ENCODE assay signal across 21 mouse cellular contexts in the genomic region with DNA sequence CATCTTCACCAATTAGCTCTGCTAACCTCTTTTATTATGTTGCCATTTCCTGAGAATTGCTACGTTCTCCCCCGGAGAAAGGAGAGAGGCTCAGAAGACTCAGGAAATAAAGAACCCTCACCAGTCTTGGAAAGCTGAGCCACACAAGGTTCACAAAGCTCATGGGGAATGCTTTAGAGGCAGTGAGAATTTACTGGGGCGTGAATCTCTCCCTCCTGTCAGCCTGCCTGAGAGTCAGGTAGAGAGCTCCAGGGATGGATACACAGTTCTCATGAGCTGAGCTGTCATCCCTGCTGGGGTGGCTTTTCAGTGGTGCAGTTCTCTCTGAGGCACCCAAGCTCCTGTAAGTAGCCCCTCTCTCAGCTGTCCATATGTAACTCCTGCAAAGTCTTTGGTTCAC.
DNase-seq lines count a peak whose midpoint lies in the region; ATAC-seq and TF ChIP-seq lines count a peak whose summit lies in the region.
"Had no signal": no experiment of that assay in that cellular context is flagged by ENCODE, and none has a peak within 500 bp of the region (broad histone marks: within the 10 kb centered on the region; RNA-seq: fewer than 3 reads in every experiment).

No protein-coding gene starts in this region.

- H3K9ac ChIP-seq in kidney, embryonic 15.5 days = no peak overlapping the region
- no peak overlapping the region for H3K9ac ChIP-seq in embryonic facial prominence, embryonic 14.5 days (ENCODE audit: low read depth, low read length)
- H3K9ac ChIP-seq: embryonic facial prominence, embryonic 15.5 days; forebrain, embryonic 12.5 days; hindbrain, embryonic 12.5 days; intestine, embryonic 15.5 days; lung, embryonic 14.5 days; midbrain, embryonic 12.5 days had no signal

- no peak for TF ChIP-seq CTCF in cerebellum, adult 2 months (IDR thresholded peaks at IDR 0.05; ENCODE audit: borderline replicate concordance, insufficient read depth, low read depth, low read length)

- peak; percentile 62; the same call in 1 of the 2 replicates for ATAC-seq in kidney, embryonic 15.5 days (replicated peaks; ENCODE audit: low FRiP score)
- peak; percentile 80; the same call in 1 of the 2 replicates for ATAC-seq in embryonic facial prominence, embryonic 14.5 days (ENCODE audit: low read depth)
- ATAC-seq: intestine, embryonic 15.5 days had no signal

- no peak overlapping the region for H3K4me2 ChIP-seq in kidney, embryonic 15.5 days
- H3K4me2 ChIP-seq in embryonic facial prominence, embryonic 14.5 days (ENCODE audit: low read depth, low read length) = no peak overlapping the region
- H3K4me2 ChIP-seq: embryonic facial prominence, embryonic 15.5 days; forebrain, embryonic 12.5 days; hindbrain, embryonic 12.5 days; intestine, embryonic 15.5 days; liver, embryonic 11.5 days; lung, embryonic 14.5 days; midbrain, embryonic 12.5 days had no signal

- no peak overlapping the region for H3K4me3 ChIP-seq in kidney, embryonic 15.5 days (replicated peaks)
- H3K4me3 ChIP-seq in cerebellum, adult 2 months (replicated peaks; ENCODE audit: insufficient read depth, low read depth, low read length) = no peak overlapping the region
- H3K4me3 ChIP-seq in embryonic facial prominence, embryonic 14.5 days (ENCODE audit: low read depth, low read length) = no peak overlapping the region
- H3K4me3 ChIP-seq: embryonic facial prominence, embryonic 15.5 days; forebrain, embryonic 12.5 days; hindbrain, embryonic 12.5 days; intestine, embryonic 15.5 days; limb, embryonic 10.5 days; midbrain, embryonic 12.5 days had no signal

- DNase-seq in kidney, postnatal 4 days = no peak
- DNase-seq in brain, adult 2 months (ENCODE audit: low read depth, low spot score) = peak; percentile 60
- DNase-seq in cerebellum, adult 2 months = peak; percentile 31 to 38
- peak; percentile 27 for DNase-seq in embryonic facial prominence, embryonic 14.5 days (ENCODE audit: low spot score)
- no peak for DNase-seq in left cerebral cortex, postnatal 14 days (ENCODE audit: low spot score in 2 of 2)
- no peak for DNase-seq in c-Kit-positive CD71-positive TER-119-positive erythroid progenitor cells, embryonic 14.5 days (ENCODE audit: low spot score)
- DNase-seq: adrenal gland, adult 2 months; gastrocnemius, postnatal 25 days; lung, embryonic 14.5 days; lung, postnatal 4 days; right cerebral cortex, postnatal 14 days had no signal

- no peak for TF ChIP-seq POLR2A in cerebellum, adult 2 months (IDR thresholded peaks at IDR 0.05; ENCODE audit: borderline replicate concordance, insufficient read depth, low read length)

- H3K9me3 ChIP-seq in kidney, embryonic 15.5 days (replicated peaks) = no peaks in the 10 kb centered on the region
- H3K9me3 ChIP-seq in embryonic facial prominence, embryonic 14.5 days (ENCODE audit: control insufficient read depth, low read length) = no peaks in the 10 kb centered on the region
- H3K9me3 ChIP-seq: embryonic facial prominence, embryonic 15.5 days; forebrain, embryonic 12.5 days; hindbrain, embryonic 12.5 days; intestine, embryonic 15.5 days; limb, embryonic 10.5 days; midbrain, embryonic 12.5 days had no signal

- intact Hi-C loops in left cerebral cortex, postnatal 14 days (cut with DNase I) = no loop called here

- no peaks in the 10 kb centered on the region for H3K27me3 ChIP-seq in kidney, embryonic 15.5 days
- H3K27me3 ChIP-seq in cerebellum, adult 2 months (ENCODE audit: control insufficient read depth, insufficient read depth, low read length) = no peaks in the 10 kb centered on the region
- no peaks in the 10 kb centered on the region for H3K27me3 ChIP-seq in embryonic facial prominence, embryonic 14.5 days (replicated peaks; ENCODE audit: control insufficient read depth, insufficient read depth, low read length)
- H3K27me3 ChIP-seq: embryonic facial prominence, embryonic 15.5 days; forebrain, embryonic 12.5 days; hindbrain, embryonic 12.5 days; intestine, embryonic 15.5 days; midbrain, embryonic 12.5 days had no signal

- no peak overlapping the region for H3K27ac ChIP-seq in kidney, embryonic 15.5 days
- 0 out of 2 replicates have a peak overlapping the region, but pooled peaks have one; percentile 59 for H3K27ac ChIP-seq in cerebellum, adult 2 months (ENCODE audit: insufficient read depth, low read length)
- H3K27ac ChIP-seq in embryonic facial prominence, embryonic 14.5 days (replicated peaks; ENCODE audit: low read depth, low read length) = no peak overlapping the region
- H3K27ac ChIP-seq: embryonic facial prominence, embryonic 15.5 days; forebrain, embryonic 12.5 days; hindbrain, embryonic 12.5 days; intestine, embryonic 15.5 days; kidney, postnatal 0 days; limb, embryonic 10.5 days; midbrain, embryonic 12.5 days had no signal

- 17% methylated on average over 3 of the region's 3 CpGs for WGBS in kidney, embryonic 15.5 days
- 8% methylated on average over 3 of the region's 3 CpGs for WGBS in cerebellum, adult 2 months
- 30% methylated on average over 3 of the region's 3 CpGs for WGBS in embryonic facial prominence, embryonic 14.5 days

- H3K4me1 ChIP-seq in kidney, embryonic 15.5 days = no peaks in the 10 kb centered on the region
- no peaks in the 10 kb centered on the region for H3K4me1 ChIP-seq in cerebellum, adult 2 months (ENCODE audit: control insufficient read depth, insufficient read depth, low read length)
- H3K4me1 ChIP-seq in embryonic facial prominence, embryonic 14.5 days (ENCODE audit: control insufficient read depth, insufficient read depth, low read length) = peaks cover 3% of the 10 kb centered on the region; the same call in 1 of the 2 replicates
- H3K4me1 ChIP-seq: embryonic facial prominence, embryonic 15.5 days; intestine, embryonic 15.5 days; limb, embryonic 10.5 days had no signal

- no peaks in the 10 kb centered on the region for H3K36me3 ChIP-seq in kidney, embryonic 15.5 days
- no peaks in the 10 kb centered on the region for H3K36me3 ChIP-seq in embryonic facial prominence, embryonic 14.5 days (ENCODE audit: control insufficient read depth, insufficient read depth, low read length)
- H3K36me3 ChIP-seq: embryonic facial prominence, embryonic 15.5 days; forebrain, embryonic 12.5 days; G1E; hindbrain, embryonic 12.5 days; intestine, embryonic 15.5 days; limb, embryonic 10.5 days; midbrain, embryonic 12.5 days had no signal

Comparison
In these comparisons a context has a peak if more than half of its experiments do, and no peak if none do; other contexts are left out.
1. DNase-seq: peak in brain, adult 2 months (single experiment), cerebellum, adult 2 months (2 of 2) and embryonic facial prominence, embryonic 14.5 days (single experiment); none in kidney, postnatal 4 days (0 of 2), left cerebral cortex, postnatal 14 days (0 of 2) and c-Kit-positive CD71-positive TER-119-positive erythroid progenitor cells, embryonic 14.5 days (single experiment).